Mouse (Mus musculus): Measurements from ENCODE around the gene Mfsd11. TPM values are rescaled to one million over a fixed set of nuclear protein-coding genes. Genes with fewer than 3 reads are reported as not detected.

The Mfsd11 gene
- total RNA-seq, 2 experiments from 2014 or later, result 26.9 to 35.6 TPM

Other genes starting within 250 kb of the Mfsd11 start
- 10 to 100 TPM; 16.4 to 17.5 TPM for gene Rhbdf2, start 225.4 kb upstream of the Mfsd11 start, total RNA-seq (2021)
- gene Prcd, start 198.9 kb upstream of the Mfsd11 start, total RNA-seq (2021), result 1 to 10 TPM; 1.1 to 1.5 TPM
- 10 to 100 TPM; 46.2 to 57.9 TPM for gene Cygb, start 198.1 kb upstream of the Mfsd11 start, total RNA-seq (2021)
- not detected for gene St6galnac1, start 76.9 kb upstream of the Mfsd11 start, total RNA-seq (2021)
- 10 to 100 TPM; 40.9 to 42.9 TPM for gene Mxra7, start 24.4 kb upstream of the Mfsd11 start, total RNA-seq (2021)
- 10 to 100 TPM; 31.0 to 32.2 TPM for gene Mettl23, start 9.2 kb upstream of the Mfsd11 start, total RNA-seq (2021)
- 10 to 100 TPM; 41.2 to 43.3 TPM for gene Jmjd6, start 9.0 kb upstream of the Mfsd11 start, total RNA-seq (2021)
- 100 to 1,000 TPM; 269 to 299 TPM for gene Srsf2, start 654 bp downstream of the Mfsd11 start, total RNA-seq (2021)
- gene Mgat5b, start 66.4 kb downstream of the Mfsd11 start, total RNA-seq (2021), result 1 to 10 TPM in 1 of 2 experiments, under 1 TPM in 1; 0.93 to 1.2 TPM